Mouse (Mus musculus) spleen, postnatal 4 days (tissue): ENCODE measurements at regions not wholly inside any gene's neighbourhood (a gene's known extent, or its start where the extent isn't known, plus 50 kb on each side); places are given as distances from the start of the nearest gene placed in this dataset.
"Not testable (repeated sequence)": the region's sequence is repeated elsewhere in the genome, so short reads cannot be mapped to it uniquely, and the experiment has no call there.

Experiments
- DNase-seq, 2 experiments: peaks; one replicate each; pipeline ENCODE4 v3.0.0; 2022; ENCODE audit warnings: low spot score in 2 of 2

GRCm38 (mm10) chr17:14144082-14144481, 60.0 kb downstream of the Dact2 start:
- no peak for DNase-seq

DNA sequence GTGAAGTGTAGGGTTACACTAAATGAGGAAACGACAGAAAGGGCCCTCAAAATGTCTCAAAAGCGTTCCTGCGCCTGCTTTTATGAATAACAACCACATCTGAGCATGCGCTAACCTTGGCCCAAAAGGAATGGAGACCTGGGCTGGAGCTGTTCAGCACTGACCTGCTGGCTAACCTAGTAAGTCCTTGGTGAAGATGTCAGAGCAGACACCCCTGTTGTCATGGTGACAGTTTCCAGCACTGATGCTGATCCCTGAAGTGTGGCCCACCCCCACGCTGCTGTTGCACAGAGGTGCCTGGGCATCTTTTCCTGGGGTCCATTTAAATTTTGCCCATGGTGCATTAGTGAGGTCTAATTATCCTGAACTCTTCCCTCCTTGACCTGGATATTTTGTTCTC, 62.4 kb downstream of the Dact2 start:
- no peak for DNase-seq

DNA sequence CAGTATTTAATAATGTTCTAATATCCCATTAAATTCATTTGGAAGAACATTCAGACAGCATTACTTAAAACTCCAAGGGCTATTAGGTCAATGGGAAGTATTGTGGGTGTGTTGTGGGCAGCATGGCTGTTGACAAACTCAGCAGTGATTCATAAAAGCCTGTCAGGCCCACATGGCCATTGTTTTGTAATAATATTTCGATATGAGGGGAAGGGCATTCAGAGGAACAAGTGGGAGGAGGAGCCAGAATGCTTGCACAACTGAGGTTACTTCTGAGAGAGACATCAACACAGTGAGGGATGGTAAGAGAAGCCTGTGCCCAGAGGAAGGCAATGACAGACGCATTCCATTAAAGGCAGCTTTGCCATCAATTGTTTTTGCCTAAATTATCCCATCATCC, 63.8 kb downstream of the Dact2 start:
- no peak for DNase-seq

DNA sequence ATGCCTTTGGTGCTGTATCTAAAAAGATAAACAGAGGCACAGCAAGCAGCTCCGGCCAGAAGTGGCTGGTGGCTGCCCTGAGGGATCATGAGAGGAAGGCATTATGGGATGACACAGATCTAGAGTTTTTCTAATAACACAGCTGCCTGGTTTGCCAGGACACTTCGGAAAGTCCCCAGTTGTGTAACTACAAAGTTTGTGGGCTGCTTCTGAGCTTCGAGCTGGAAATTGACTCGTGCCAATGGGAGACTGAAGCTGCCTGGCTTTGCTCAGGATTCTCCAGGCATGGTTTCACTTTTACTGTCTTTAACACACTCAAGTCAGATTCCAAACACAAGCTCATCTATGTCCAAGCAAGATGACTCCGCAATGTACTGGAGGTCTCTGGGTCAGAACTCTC, 65.2 kb downstream of the Dact2 start:
- DNase-seq = no peak

GRCm38 (mm10) chr17:14136702-14137315, 67.3 kb downstream of the Dact2 start:
- DNase-seq = no peak

GRCm38 (mm10) chr17:14134604-14135003, 69.5 kb downstream of the Dact2 start:
- DNase-seq = no peak

DNA sequence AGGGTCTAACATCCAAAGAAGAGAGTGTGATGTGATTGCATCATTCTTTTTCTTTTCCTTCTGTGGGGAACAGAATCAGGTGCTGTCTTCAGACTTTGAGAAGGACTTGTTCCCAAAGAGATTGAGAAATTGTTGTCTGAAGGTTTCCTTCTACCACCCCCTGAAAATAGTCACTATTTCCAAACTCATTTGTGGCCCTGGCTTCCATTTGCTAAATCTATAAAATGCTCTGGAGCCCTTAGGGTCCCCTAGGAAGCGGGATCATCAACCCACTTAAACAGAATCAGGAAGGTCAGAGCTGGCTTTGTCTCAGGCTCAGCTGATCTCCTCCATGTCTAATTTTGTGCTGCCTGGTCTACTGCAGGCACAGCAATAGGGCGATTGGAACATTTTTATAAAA, 70.1 kb downstream of the Dact2 start:
- DNase-seq = no peak

DNA sequence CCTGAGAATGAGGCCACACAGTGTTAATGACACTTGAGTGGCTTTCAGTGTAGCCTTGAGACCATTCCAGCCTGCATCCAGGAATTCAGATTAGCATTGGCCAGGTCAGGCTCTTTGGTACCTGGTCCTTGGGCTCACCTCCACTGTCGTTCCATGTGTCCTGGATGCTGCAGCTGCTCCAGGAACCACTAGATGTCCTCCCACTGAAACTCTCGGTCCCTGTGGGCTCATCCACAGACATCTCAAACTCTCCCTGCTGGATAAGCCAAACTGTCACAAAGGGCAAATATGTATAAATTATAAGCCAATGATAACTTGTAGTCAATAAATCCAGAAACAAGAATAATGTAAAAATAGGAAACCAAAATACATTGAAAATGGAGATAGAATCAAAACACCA, 67.7 kb upstream of the Gm7358 start:
- DNase-seq = not testable (repeated sequence)

GRCm38 (mm10) chr17:14118863-14119262, 59.5 kb upstream of the Gm7358 start:
- DNase-seq = no peak

DNA sequence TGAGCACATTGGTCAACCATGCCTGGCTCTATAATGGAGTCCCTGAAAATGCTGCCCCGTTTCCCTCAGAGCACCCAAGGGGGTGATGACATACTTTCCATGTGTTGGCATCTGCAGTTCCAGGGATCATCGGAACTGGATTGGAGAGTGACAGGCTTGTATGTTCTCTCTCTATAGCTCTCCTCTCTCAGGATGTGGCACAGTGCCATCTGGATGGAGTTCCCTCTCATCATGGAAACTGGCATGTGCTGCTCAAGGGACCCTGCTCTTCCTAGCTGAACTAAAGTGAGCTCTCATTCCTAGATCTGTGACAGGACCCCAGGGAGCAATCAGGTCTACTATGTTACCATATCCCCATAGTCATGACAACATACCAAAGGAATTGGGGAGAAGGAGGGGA, 56.9 kb upstream of the Gm7358 start:
- no peak for DNase-seq

DNA sequence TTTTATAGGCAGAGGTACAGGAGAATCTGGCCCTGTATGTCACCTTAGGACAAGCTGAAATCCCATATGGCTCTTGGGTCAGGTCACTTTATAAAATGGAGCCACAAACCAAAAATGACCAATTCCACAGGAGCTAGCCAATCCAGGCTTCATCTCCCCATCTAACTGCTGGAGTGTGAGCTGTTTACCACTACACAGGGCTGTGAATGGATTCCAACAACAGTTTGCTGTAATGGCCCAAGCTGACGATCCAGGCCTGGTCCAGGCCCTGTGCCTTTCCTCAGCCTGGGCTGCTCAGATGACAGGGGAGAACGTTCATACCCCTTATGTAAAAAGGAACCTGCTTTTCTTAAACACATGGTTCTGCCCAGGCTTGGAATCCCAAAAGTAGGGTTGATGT, 55.5 kb upstream of the Gm7358 start:
- peak in 1 of 2 experiments; percentile 53 for DNase-seq

- not testable (repeated sequence) for DNase-seq
Observed at GRCm38 (mm10) chr17:14111692-14112091, 52.4 kb upstream of the Gm7358 start.
